Mouse (Mus musculus) heart, adult 2 months (tissue): ENCODE data around the gene Cpsf4l. TPM values are rescaled to one million over a fixed set of nuclear protein-coding genes. Genes with fewer than 3 reads are reported as not detected.

Experiments
- DNase-seq, 2 experiments: peaks; one replicate each; pipeline ENCODE4 v3.0.0; 2021
- H3K27ac ChIP-seq: fragments of 200-600 bp; 2 replicates; pipeline ENCODE4 v1.8.1; 2022
- H3K27me3 ChIP-seq: fragments of 200-500 bp; 2 replicates; pipeline ENCODE4 v1.6.1; 2012; ENCODE audit warnings: mild to moderate bottlenecking, low read length, inconsistent platforms, mixed read lengths; ENCODE audit not compliant: control insufficient read depth, insufficient read depth
- H3K36me3 ChIP-seq: fragments of 200-500 bp; 2 replicates; pipeline ENCODE4 v1.6.1; 2012; ENCODE audit warnings: low read length, inconsistent platforms; ENCODE audit not compliant: control insufficient read depth, insufficient read depth
- H3K4me1 ChIP-seq: fragments of 200-500 bp; 2 replicates; pipeline ENCODE4 v1.6.1; 2011; ENCODE audit warnings: low read length; ENCODE audit not compliant: control insufficient read depth, insufficient read depth
- H3K4me3 ChIP-seq: fragments of 200-600 bp; 2 replicates; pipeline ENCODE4 v1.8.1; 2022
- H3K79me2 ChIP-seq: fragments of 200-500 bp; replicated peaks from 2 replicates; pipeline ENCODE4 v1.6.1; 2012; ENCODE audit warnings: mild to moderate bottlenecking, inconsistent platforms, low read length, moderate library complexity, mixed read lengths; ENCODE audit not compliant: control insufficient read depth, insufficient read depth
- H3K9ac ChIP-seq: fragments of 200-500 bp; 2 replicates; pipeline ENCODE4 v1.6.1; 2012; ENCODE audit warnings: low read depth, mild to moderate bottlenecking, control low read depth, inconsistent platforms, low read length, mixed read lengths
- CTCF ChIP-seq: fragments of 200-600 bp; IDR thresholded peaks from 2 replicates; pipeline ENCODE4 v1.8.1; 2022; ENCODE audit warnings: antibody characterized with exemption, mild to moderate bottlenecking, moderate library complexity
- EP300 ChIP-seq: fragments of 200-500 bp; IDR thresholded peaks from 2 replicates; pipeline ENCODE4 v1.6.1; 2011; ENCODE audit warnings: low read depth, low read length, control low read depth; ENCODE audit not compliant: insufficient read depth
- POLR2A ChIP-seq: fragments of 200-500 bp; IDR thresholded peaks from 2 replicates; pipeline ENCODE4 v1.6.1; 2011; ENCODE audit warnings: mild to moderate bottlenecking, low read depth, low read length, control low read depth; ENCODE audit not compliant: insufficient read depth
- whole genome bisulfite sequencing: fragments of 180-500 bp; shearing (Covaris S2); methylation state at CpG from one replicate; pipeline ENCODE4 v1.1.7; 2018; 5-methylcytosine and 5-hydroxymethylcytosine counted together
- intact Hi-C: fragments of 180-260 bp; cut with DNase I; formaldehyde crosslinking; loops from one replicate; pipeline ENCODE4 v1.15.1; 2025
- long read RNA-seq: library from polyadenylated mRNA; stranded (forward); transcript quantifications from one replicate; pipeline ENCODE4 v2.0.0, GENCODE M21; 2021
- polyA plus RNA-seq: library from polyadenylated mRNA; depleted of rRNA; stranded (reverse); fragments of >200 nt; gene quantifications from 2 replicates; pipeline ENCODE4 v1.2.3, GENCODE M21; 2012; rRNA removed
- total RNA-seq, 2 experiments: library from RNA; stranded (reverse); gene quantifications; 2 replicates each; pipeline ENCODE4 v1.2.3; 2021

Gene Cpsf4l
- total RNA-seq (not detected), polyA plus RNA-seq (0.18 TPM in 1 of 2 replicates, not detected in the other)
- long read RNA-seq, result 0 reads

- no peak for TF ChIP-seq EP300
- TF ChIP-seq POLR2A, result no peak
- no peak for TF ChIP-seq CTCF
- Histone ChIP-seq H3K4me3 (no peak within 1 kb of the TSS), H3K27me3 (no peaks in the 10 kb centered on the region), H3K79me2 (no peaks in the 10 kb centered on the region), H3K27ac (peak within 1 kb of the TSS; percentile 58), H3K9ac (peak within 1 kb of the TSS; percentile 24; the same call in 1 of the 2 replicates), H3K36me3 (no peaks in the 10 kb centered on the region), H3K4me1 (peaks cover 8% of the 10 kb centered on the region)
- 24% methylated on average over 11 of the region's 11 CpGs for WGBS
- DNase-seq, result no peak
- intact Hi-C loops, result loop anchor here (2.0 kb wide), 1 partner anchor 41 kb away; the partner anchor contains the start of gene Cdc42ep4
These were observed at the start of gene Cpsf4l for GRCm38 (mm10) chr11:113709731-113710256. Cpsf4l (minus strand) TSS chr11:113710017.

- intact Hi-C loops, result no loop called here
- Histone ChIP-seq H3K36me3 (no peaks in the 10 kb centered on the region), H3K9ac (no peak overlapping the region), H3K4me1 (no peaks in the 10 kb centered on the region), H3K27ac (no peak overlapping the region), H3K27me3 (no peaks in the 10 kb centered on the region), H3K79me2 (no peaks in the 10 kb centered on the region), H3K4me3 (no peak overlapping the region)
- 89% methylated on average over 5 of the region's 5 CpGs for WGBS
- DNase-seq, result no peak
- TF ChIP-seq POLR2A (no peak), CTCF (no peak), EP300 (no peak)
These were observed 49.0 kb upstream of the Cpsf4l start for GRCm38 (mm10) chr11:113758851-113759250.

GRCm38 (mm10) chr11:113756578-113756977 lies 46.8 kb upstream of the Cpsf4l start:
- no peak overlapping the region for H3K27ac ChIP-seq

GRCm38 (mm10) chr11:113755878-113756277 lies 46.1 kb upstream of the Cpsf4l start:
- WGBS, result 90% methylated on average over 14 of the region's 14 CpGs
- no peak for DNase-seq
- Histone ChIP-seq H3K36me3 (no peaks in the 10 kb centered on the region), H3K79me2 (no peaks in the 10 kb centered on the region), H3K4me3 (no peak overlapping the region), H3K4me1 (no peaks in the 10 kb centered on the region), H3K27me3 (no peaks in the 10 kb centered on the region), H3K9ac (no peak overlapping the region), H3K27ac (no peak overlapping the region)
- TF ChIP-seq CTCF, result no peak
- no peak for TF ChIP-seq POLR2A
- no peak for TF ChIP-seq EP300
- intact Hi-C loops, result no loop called here

More at GRCm38 (mm10) chr11:113756578-113756977, 46.8 kb upstream of the Cpsf4l start:
- Histone ChIP-seq H3K4me1 (no peaks in the 10 kb centered on the region), H3K36me3 (no peaks in the 10 kb centered on the region), H3K27me3 (no peaks in the 10 kb centered on the region), H3K4me3 (no peak overlapping the region), H3K9ac (no peak overlapping the region), H3K79me2 (no peaks in the 10 kb centered on the region)
- intact Hi-C loops, result no loop called here
- DNase-seq, result no peak
- no peak for TF ChIP-seq EP300
- 90% methylated on average over 12 of the region's 12 CpGs for WGBS

- no peaks in the 10 kb centered on the region for H3K27me3 ChIP-seq
- H3K79me2 ChIP-seq, result no peaks in the 10 kb centered on the region
- TF ChIP-seq EP300 (no peak), CTCF (no peak), POLR2A (no peak)
- no peak for DNase-seq
- WGBS, result 85% methylated on average over 9 of the region's 9 CpGs
- no peaks in the 10 kb centered on the region for H3K4me1 ChIP-seq
- intact Hi-C loops, result no loop called here
- no peak overlapping the region for H3K4me3 ChIP-seq
- H3K9ac ChIP-seq, result no peak overlapping the region
- no peak overlapping the region for H3K27ac ChIP-seq
- H3K36me3 ChIP-seq, result no peaks in the 10 kb centered on the region
These were observed 45.0 kb upstream of the Cpsf4l start for GRCm38 (mm10) chr11:113754845-113755244.

GRCm38 (mm10) chr11:113752685-113753430 lies 43.0 kb upstream of the Cpsf4l start:
- Histone ChIP-seq H3K79me2 (no peaks in the 10 kb centered on the region), H3K4me1 (peaks cover 10% of the 10 kb centered on the region), H3K9ac (no peak overlapping the region), H3K27me3 (no peaks in the 10 kb centered on the region), H3K36me3 (no peaks in the 10 kb centered on the region), H3K27ac (no peak overlapping the region), H3K4me3 (no peak overlapping the region)
- intact Hi-C loops, result no loop called here
- DNase-seq, result no peak
- TF ChIP-seq EP300 (no peak), CTCF (no peak), POLR2A (no peak)
- 94% methylated on average over 10 of the region's 10 CpGs for WGBS
